Mouse (Mus musculus) stomach, postnatal 0 days (tissue): ENCODE data around the gene Yy1.

Experiments used
- CTCF ChIP-seq: IDR thresholded peaks from 2 replicates; pipeline ENCODE4 v1.5.1; 2016; ENCODE audit warnings: antibody characterized with exemption, low read depth, mild to moderate bottlenecking, moderate library complexity
- EP300 ChIP-seq: optimal IDR thresholded peaks from 2 replicates; pipeline ENCODE3; 2016; ENCODE audit warnings: antibody characterized with exemption

- TF ChIP-seq CTCF (peak; percentile 81), EP300 (no peak)
These were observed 18.4 kb downstream of the Yy1 start for GRCm38 (mm10) chr12:108811133-108811532.
